22 mouse cellular contexts compared by ENCODE assay signal in genomic region chr19:53402741-53403432, GRCm38 (mm10). TPM values are rescaled to one million over a fixed set of nuclear protein-coding genes. Genes with fewer than 3 reads are reported as not detected.
DNase-seq lines count a peak whose midpoint lies in the region; ATAC-seq and TF ChIP-seq lines count a peak whose summit lies in the region.
"Had no signal": no experiment of that assay in that cellular context is flagged by ENCODE, and none has a peak within 500 bp of the region (broad histone marks: within the 10 kb centered on the region; RNA-seq: fewer than 3 reads in every experiment).

No protein-coding gene starts in this region.

- peaks cover 8% of the 10 kb centered on the region; the same call in 1 of the 2 replicates for H3K9me3 ChIP-seq in midbrain, embryonic 13.5 days
- H3K9me3 ChIP-seq: limb, embryonic 15.5 days had no signal

- no peak overlapping the region for H3K4me2 ChIP-seq in midbrain, embryonic 13.5 days (replicated peaks)
- H3K4me2 ChIP-seq: hindbrain, embryonic 13.5 days; limb, embryonic 15.5 days had no signal

- WGBS in midbrain, embryonic 13.5 days = 56% methylated on average over 12 of the region's 12 CpGs

- no peak overlapping the region for H3K9ac ChIP-seq in midbrain, embryonic 13.5 days (replicated peaks)
- H3K9ac ChIP-seq: forebrain, postnatal 0 days; hindbrain, embryonic 13.5 days; limb, embryonic 15.5 days had no signal

- no peaks in the 10 kb centered on the region for H3K27me3 ChIP-seq in midbrain, embryonic 13.5 days
- H3K27me3 ChIP-seq: hindbrain, embryonic 13.5 days; limb, embryonic 15.5 days had no signal

- DNase-seq in cerebellum, postnatal 10 days = peak; percentile 53 to 69
- no peak for DNase-seq in cerebellum, postnatal 4 days (ENCODE audit: low spot score in 2 of 2)
- no peak for DNase-seq in layer of hippocampus, adult 2 months (ENCODE audit: low spot score in 2 of 2)
- no peak for DNase-seq in layer of hippocampus, adult 18-20 months (ENCODE audit: low spot score in 2 of 2)
- DNase-seq in ES-CJ7 (ENCODE audit: low read depth, low spot score) = peak; percentile 69
- DNase-seq in induced T-regulatory cell, adult 2 months (ENCODE audit: low read depth) = peak; percentile 26
- no peak for DNase-seq in thymus, adult 18-20 months
- DNase-seq: cerebellum, postnatal 36 days; forebrain, postnatal 0 days; kidney, adult 18-20 months; kidney, postnatal 4 days; lung, adult 18-20 months had no signal

- no peaks in the 10 kb centered on the region for H3K36me3 ChIP-seq in midbrain, embryonic 13.5 days
- H3K36me3 ChIP-seq: hindbrain, embryonic 13.5 days; limb, embryonic 15.5 days had no signal

- TF ChIP-seq CTCF in layer of hippocampus, adult 2 months (conservative IDR thresholded peaks at IDR 0.05) = peak; percentile 60

- H3K4me3 ChIP-seq in layer of hippocampus, adult 2 months = no peak overlapping the region
- H3K4me3 ChIP-seq in midbrain, embryonic 13.5 days (replicated peaks) = no peak overlapping the region
- H3K4me3 ChIP-seq: hindbrain, embryonic 13.5 days; limb, embryonic 15.5 days had no signal

- no peaks in the 10 kb centered on the region for H3K4me1 ChIP-seq in midbrain, embryonic 13.5 days (replicated peaks)
- H3K4me1 ChIP-seq: limb, embryonic 15.5 days had no signal

- H3K27ac ChIP-seq in layer of hippocampus, adult 2 months = no peak overlapping the region
- no peak overlapping the region for H3K27ac ChIP-seq in midbrain, embryonic 13.5 days
- H3K27ac ChIP-seq: hindbrain, embryonic 13.5 days; limb, embryonic 15.5 days had no signal

- no peak for ATAC-seq in midbrain, embryonic 13.5 days
- ATAC-seq: forebrain, postnatal 0 days had no signal

RNA-seq across cellular contexts. Expression of gene Smndc1, which starts 12.5 kb away (rescaled TPM):
- 10 to 100 TPM; 39.9 to 40.7 TPM for total RNA-seq in layer of hippocampus, adult 2 months (2021)
- 10 to 100 TPM; 41.4 to 42.4 TPM for total RNA-seq in layer of hippocampus, adult 18-20 months (2021)
- polyA plus RNA-seq in midbrain, embryonic 13.5 days (2015; fragmentation: Nextera tagmentation; extraction: Ambion mirVana) = 42.6 and 46.8 TPM in 2 replicates

RNA-seq across cellular contexts. Expression of gene Gm10197, which starts 31.3 kb away (rescaled TPM):
- total RNA-seq in layer of hippocampus, adult 2 months (2021) = not detected
- total RNA-seq in layer of hippocampus, adult 18-20 months (2021) = not detected
- not detected in 2 replicates for polyA plus RNA-seq in midbrain, embryonic 13.5 days (2015; fragmentation: Nextera tagmentation; extraction: Ambion mirVana)
- total RNA-seq: adrenal gland, adult 18-20 months; forebrain, postnatal 0 days; gastrocnemius, adult 18-20 months; granulocyte monocyte progenitor cell, adult 5-6 weeks; layer of hippocampus, postnatal 25 days; left cerebral cortex, postnatal 25 days had no signal
- polyA plus RNA-seq: embryonic facial prominence, embryonic 14.5 days; forebrain, postnatal 0 days; hindbrain, embryonic 13.5 days; limb, embryonic 15.5 days; neural tube, embryonic 11.5 days had no signal

Comparison
In these comparisons a context has a peak if more than half of its experiments do, and no peak if none do; other contexts are left out.
1. DNase-seq: peak in cerebellum, postnatal 10 days (2 of 2), ES-CJ7 (single experiment) and induced T-regulatory cell, adult 2 months (single experiment); none in cerebellum, postnatal 4 days (0 of 2), layer of hippocampus, adult 2 months (0 of 2), layer of hippocampus, adult 18-20 months (0 of 2) and thymus, adult 18-20 months (0 of 2).